Mouse (Mus musculus): ENCODE results near the gene Pdlim1.
"Not testable (repeated sequence)": the region's sequence is repeated elsewhere in the genome, so short reads cannot be mapped to it uniquely, and the experiment has no call there.

Gene Pdlim1

DNA sequence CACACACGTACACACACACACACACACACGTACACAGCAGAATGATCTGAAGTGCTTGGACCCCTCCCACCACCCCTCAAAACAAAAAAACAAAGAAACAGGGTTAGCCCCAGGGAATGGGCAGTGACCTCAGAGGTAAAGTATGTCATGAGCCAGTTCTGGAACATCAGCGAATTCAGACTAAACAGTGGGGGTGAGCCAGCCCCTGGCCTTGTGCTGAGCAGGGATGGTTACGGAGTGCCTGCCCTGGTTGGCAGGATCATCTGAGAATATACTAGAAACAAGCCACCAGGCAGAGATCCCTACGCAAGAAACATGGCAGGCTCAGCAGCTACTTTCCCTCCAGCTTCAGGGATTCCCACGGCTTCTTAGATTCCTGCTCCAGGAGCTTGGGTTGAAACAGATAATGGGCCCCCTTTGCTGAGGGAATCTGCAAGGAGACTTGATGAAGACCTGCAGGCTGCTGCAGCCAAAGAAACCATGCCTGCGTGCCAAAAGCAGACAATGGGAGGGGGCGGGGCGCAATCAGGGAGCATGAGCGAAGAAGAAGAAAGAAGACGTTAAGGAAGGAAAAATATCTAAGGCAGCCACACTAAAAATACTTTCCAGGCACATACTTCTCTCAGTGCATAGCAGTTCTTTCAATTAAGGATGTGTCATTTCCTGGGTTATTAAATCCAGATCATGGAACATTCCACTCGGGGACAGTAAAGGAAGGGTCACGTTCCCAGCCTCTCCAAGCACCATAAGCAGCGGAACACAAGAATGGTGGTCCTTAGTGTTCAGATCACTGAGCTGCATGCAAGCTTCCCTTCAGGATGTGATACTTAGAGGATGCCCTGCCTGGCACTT, 30.6 kb downstream of the Pdlim1 start:
- peak; percentile 37 for DNase-seq (ENCODE audit: extremely low spot score)

DNA sequence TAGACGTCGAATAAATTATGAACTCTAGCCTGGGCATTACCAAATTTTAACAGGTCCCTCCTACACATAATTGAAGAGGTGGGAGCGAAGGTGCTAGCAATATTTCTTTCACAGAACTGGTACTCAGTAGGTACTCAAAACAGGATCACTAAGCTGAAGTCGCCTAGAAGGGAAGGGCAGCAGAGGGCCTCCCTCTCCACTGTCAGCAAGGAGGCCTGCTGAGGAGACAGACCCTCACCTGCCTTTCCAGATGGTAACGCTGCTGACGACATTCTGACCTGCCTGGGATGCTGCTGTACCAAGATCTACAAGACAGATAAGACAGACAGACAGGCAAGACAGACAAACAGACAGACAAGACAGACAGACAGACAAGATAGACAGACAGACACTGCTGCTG, 31.3 kb downstream of the Pdlim1 start:
- no peak for DNase-seq (ENCODE audit: extremely low spot score)

DNA sequence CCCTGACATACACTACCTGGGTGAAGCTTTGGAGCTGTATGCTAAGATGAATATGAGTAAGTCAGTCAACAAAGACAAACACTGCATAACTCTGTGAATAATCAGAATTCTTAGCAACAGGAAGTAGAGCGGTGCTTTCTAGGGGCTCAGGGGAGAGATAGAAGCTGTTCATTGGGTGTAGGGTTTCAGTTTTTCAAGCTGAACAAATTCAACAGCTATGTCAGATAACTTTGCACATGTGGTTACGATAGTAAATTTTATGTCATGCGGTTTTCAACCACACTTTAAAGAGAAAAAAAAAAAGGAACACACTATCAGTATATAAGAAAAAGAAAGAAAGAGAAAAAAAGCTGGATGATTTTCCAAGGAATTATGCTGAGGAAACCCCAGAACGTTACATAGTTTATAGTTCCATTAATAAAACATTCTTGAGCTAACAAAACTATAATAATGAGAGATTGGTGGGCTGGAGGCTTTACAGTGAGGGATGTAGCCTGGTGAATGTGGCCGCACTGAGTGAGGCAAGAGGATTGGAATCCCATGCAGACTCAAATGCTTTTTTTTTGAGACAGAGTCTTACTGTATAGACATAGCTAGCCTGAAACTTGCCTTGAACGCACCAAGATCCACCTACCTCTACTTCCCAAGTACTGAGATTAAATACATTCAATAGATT, 33.3 kb downstream of the Pdlim1 start:
- no peak for DNase-seq (ENCODE audit: extremely low spot score)

DNA sequence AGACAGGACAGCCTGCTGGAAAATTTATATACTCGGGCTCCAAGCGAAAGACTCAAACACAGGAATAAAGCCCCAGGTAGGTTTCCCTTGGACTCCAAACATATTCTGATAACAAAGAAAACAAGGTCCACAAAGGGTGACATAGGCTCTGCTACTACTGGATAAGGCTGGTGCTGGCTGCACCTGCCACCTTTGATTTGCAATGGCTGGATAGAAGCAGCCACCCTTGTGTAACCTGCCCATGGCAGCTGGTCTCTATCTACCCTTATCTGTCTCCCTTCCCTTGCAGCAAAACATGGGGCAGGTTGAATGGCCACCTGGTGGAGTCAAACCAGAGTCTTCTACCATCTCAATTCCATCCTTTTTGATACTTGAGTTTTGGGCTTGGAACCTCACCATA, 39.1 kb downstream of the Pdlim1 start:
- DNase-seq (ENCODE audit: extremely low spot score), result no peak

- no peak for DNase-seq (ENCODE audit: extremely low spot score)
These were observed 39.7 kb downstream of the Pdlim1 start for GRCm38 (mm10) chr19:40231825-40232541.

DNA sequence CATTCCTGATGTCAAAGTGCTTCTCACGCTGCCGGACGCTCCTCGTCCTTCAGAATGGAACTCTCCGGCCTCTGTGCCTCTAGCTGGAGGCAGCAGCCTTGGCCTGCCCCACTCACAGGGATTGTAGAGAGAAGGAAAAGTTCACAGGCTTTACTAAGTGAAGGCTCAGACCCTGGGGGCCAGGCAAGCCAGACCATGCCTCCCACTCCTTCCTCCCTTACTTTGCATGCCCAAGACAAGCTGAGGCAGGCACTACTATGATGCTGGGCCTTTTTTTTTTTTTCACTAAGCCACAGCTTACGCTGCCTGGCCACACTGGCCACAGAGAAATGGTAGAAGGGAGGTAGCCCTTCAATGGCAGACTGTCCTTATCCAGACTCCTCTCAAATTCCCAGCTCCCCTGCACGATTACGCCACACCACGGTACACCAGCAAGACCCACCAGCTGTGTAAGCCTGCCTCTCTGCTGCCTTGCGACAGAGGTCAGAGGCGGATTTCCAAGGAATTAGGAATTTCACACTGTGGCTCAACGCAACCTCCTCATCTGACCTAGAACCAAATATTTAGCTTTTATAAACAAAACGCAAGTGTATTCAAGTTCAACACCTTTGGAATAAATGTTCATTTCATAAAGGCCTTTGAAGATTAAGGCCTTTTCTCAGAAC, 40.4 kb downstream of the Pdlim1 start:
- no peak for DNase-seq (ENCODE audit: extremely low spot score)

DNA sequence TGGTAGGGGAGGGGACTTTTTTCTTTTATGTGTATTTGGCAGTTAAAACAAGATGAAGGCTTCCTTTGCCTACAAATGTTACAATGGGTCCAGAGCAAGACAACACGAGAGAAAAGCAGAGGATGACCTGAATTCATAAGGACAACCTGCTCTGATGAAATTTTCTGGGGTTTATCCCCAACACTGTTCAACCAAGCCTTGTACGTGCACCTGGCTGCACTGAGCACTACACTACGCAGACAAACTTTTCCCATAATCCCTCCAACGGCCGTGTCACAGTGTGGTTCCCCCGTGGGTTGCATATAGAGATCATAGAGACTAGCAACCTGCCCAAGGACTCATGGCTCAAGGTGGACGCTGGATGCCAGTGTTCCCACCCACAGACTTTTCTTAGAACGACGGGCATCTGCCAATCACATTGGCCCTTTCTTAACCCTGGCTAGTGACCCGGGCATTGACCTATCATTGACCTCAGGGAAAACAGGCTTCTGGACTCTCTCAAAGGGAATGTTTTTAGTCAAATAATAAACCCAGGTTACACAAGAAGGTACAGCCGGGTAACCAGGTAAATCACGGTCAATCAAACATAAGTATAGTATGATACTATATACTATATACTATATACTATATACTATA, 45.0 kb downstream of the Pdlim1 start:
- no peak for DNase-seq (ENCODE audit: extremely low spot score)

DNA sequence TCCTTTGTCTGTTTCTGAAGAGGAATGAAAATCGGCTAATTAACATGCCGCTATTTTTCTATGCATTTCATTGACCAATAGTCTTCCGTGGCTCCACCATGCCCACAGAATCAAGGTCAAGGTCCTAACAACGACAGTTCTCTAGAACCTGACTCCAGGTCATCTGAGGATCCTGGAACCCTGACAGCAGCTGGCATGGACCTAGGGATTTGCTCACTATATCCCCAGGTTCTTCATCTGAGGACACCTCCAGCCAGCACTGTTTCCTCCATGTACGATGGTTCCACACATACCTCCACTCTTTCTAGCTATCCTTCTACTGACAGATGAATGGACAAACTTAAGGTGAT, 45.9 kb downstream of the Pdlim1 start:
- DNase-seq (ENCODE audit: extremely low spot score), result no peak

DNA sequence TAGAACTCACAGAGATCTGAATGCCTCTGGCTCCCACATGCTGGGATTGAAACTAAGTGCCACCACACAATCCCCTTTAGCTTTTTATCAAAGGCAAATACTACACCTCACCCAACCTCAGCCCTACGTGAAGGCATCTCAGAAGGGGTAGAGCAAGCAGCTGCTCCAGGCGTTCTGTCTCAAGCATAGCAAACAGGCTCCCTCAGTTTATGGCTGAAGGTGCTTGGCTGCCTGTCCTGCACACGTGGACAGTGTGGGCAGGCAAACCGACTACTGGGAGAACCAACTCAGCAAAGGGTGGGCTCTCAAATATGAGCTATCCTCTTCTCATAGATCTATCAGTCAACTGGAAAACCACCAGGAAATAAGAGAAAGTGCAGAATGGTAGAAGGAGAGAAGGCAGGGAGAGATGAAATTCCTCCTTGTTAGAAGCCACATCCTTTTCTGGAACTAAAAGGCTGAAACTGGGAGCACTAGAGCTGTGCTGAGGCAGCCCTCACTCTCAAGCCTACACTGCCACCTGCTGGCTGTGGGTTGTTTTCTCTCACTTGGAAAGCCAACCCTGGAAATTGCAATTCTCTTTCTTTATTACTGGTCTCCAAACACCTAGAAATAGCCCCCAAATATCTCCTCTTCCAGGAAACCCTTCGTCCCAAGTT, 46.4 kb downstream of the Pdlim1 start:
- peak; percentile 60 for DNase-seq (ENCODE audit: extremely low spot score)

DNA sequence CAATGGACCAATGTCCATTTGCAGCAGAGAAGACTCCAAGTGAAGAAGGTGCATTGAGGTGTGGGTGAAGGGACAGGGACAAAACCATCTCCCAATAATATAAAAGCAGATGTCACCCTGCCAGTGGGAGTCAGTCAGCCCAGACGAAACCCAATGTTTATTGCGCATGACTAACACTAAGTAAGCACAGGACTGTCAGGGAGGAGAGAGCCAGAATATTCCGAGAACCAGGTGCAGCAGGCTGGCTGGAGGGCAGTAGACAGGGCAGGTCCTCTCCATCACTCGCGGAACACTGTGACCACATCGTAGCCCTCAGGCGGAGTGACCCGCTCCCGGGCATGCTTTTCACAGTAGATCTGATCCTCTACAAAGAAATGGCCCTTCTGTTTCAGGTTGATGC, 49.3 kb downstream of the Pdlim1 start:
- DNase-seq (ENCODE audit: extremely low spot score), result not testable (repeated sequence)

- no peak for DNase-seq (ENCODE audit: extremely low spot score)
These were observed 50.8 kb downstream of the Pdlim1 start for GRCm38 (mm10) chr19:40220878-40221277.

DNA sequence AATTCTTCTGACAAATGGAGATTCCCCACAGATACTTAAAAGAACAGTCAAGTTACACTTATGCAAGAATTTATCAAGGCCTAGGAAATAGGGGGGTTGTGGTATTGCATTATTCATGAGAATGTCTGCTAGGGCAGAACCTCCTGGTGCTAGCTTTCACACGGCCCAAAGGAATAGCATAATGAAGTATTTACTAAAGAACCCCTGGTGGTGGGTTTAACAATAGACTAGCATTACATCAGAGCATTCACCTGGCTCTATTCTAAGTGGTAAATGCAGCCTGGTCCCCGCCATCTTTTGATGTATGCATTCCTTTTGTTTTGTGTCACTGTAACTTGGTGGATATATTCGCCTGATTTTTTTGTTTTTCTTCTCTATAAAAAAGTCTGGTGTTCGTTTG, 68.7 kb downstream of the Pdlim1 start:
- DNase-seq (ENCODE audit: extremely low spot score), result not testable (repeated sequence)

GRCm38 (mm10) chr19:40190596-40190995, 81.0 kb downstream of the Pdlim1 start:
- no peak for DNase-seq (ENCODE audit: extremely low spot score)

DNA sequence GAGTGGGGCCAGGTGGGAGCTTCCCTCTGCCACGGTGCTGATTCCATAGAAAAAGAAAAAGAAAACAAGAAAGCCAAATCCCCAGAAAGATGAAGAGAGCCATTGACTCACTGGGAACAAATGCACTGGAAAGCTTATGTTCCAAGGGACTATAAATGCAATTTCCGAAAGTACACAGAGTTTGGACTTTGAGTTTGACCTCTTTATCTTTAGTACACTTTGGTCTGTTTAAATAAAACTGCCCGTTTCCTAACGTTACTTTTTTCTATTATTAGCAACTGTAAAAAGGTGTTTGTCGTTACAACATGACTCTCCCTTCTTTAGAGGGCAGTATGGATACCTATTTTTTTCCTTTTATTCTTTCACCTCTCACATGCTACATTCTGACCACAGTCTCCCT, 84.5 kb downstream of the Pdlim1 start, which contains the start of gene Cyp2c70:
Cyp2c70 (minus strand) TSS at position 174 of the 400 bp plus-strand sequence.
- no peak for DNase-seq (ENCODE audit: extremely low spot score)

DNA sequence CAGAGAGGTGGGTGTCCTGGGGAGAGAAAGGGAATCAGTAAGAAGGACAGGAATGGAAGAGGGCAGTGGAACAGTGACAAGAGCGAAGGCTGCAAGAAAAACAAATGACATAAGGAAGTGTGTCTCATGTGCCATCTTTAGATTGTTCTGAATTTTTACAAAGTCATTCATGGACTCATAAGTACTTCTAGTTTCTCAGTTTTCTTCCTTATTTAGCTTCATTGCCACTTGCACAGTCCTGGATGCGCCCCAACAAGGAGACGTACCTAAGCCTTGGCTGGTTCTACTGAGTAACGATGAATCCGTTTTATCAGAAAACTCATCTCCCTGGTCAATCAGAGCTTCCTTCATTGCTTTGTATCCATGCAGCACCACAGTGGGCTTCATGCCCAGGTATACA, 88.0 kb downstream of the Pdlim1 start:
- no peak for DNase-seq (ENCODE audit: extremely low spot score)

GRCm38 (mm10) chr19:40178311-40178710, 93.3 kb downstream of the Pdlim1 start:
- no peak for DNase-seq (ENCODE audit: extremely low spot score)
